Mouse (Mus musculus) G1E (cell line): ENCODE results near the gene Shisa2.

ENCODE experiments used
- CTCF ChIP-seq: IDR thresholded peaks from 2 replicates; pipeline ENCODE4 v1.5.1; 2012; ENCODE audit warnings: low read depth, low read length, inconsistent platforms, mixed read lengths
- GATA1 ChIP-seq: IDR thresholded peaks from 2 replicates; pipeline ENCODE4 v1.6.1; 2012; ENCODE audit warnings: borderline replicate concordance, low read length, inconsistent platforms, mixed read lengths
- GATA2 ChIP-seq: IDR thresholded peaks from 2 replicates; pipeline ENCODE4 v1.6.1; 2012; ENCODE audit warnings: low read depth, low read length, inconsistent platforms, borderline replicate concordance
- POLR2AphosphoS5 ChIP-seq: IDR thresholded peaks from 2 replicates; pipeline ENCODE4 v1.6.1; 2012; ENCODE audit warnings: low read depth, low read length, inconsistent platforms; ENCODE audit not compliant: insufficient replicate concordance
- TAL1 ChIP-seq: conservative IDR thresholded peaks from 2 replicates; pipeline ENCODE4 v1.6.1; 2012; ENCODE audit warnings: low read depth, low read length, inconsistent platforms, mixed read lengths

GRCm38 (mm10) chr14:59605671-59606353, 19.3 kb upstream of the Shisa2 start:
- no peak for TF ChIP-seq GATA2
- 0 out of 2 replicates have a peak, but pooled peaks have one; percentile 33 for TF ChIP-seq CTCF
- TF ChIP-seq TAL1 = no peak
- no peak for TF ChIP-seq POLR2AphosphoS5
- no peak for TF ChIP-seq GATA1
